Mouse (Mus musculus) lung, embryonic 14.5 days (tissue): ENCODE data around the gene Bbx. TPM values are rescaled to one million over a fixed set of nuclear protein-coding genes. Genes with fewer than 3 reads are reported as not detected.
A peak's percentile ranks its signal among the peaks of the same experiment; 100 is the strongest.

Experiments
- ATAC-seq: fragments of 200-750 bp; cut with Nextera tagmentation; 2 replicates; pipeline ENCODE4 v1.8.0; 2017; ENCODE audit warnings: mild to moderate bottlenecking, moderate TSS enrichment, moderate library complexity; ENCODE audit not compliant: insufficient read depth
- DNase-seq: peaks from one replicate; pipeline ENCODE4 v3.0.0-alpha.2; 2015
- H3K27ac ChIP-seq: fragments of 300-500 bp; sonication (generic); 2 replicates; pipeline ENCODE4 v1.5.1; 2014; ENCODE audit warnings: low read depth, mild to moderate bottlenecking, moderate library complexity
- H3K27me3 ChIP-seq: fragments of 300-500 bp; sonication (generic); 2 replicates; pipeline ENCODE4 v1.6.1; 2014; ENCODE audit warnings: low read length, control low read depth; ENCODE audit not compliant: insufficient read depth
- H3K36me3 ChIP-seq: fragments of 300-500 bp; sonication (generic); 2 replicates; pipeline ENCODE4 v1.6.1; 2014; ENCODE audit warnings: control low read depth; ENCODE audit not compliant: insufficient read depth
- H3K4me1 ChIP-seq: fragments of 300-500 bp; sonication (generic); 2 replicates; pipeline ENCODE4 v1.6.1; 2014; ENCODE audit warnings: antibody characterized with exemption, control low read depth; ENCODE audit not compliant: insufficient read depth
- H3K4me2 ChIP-seq: fragments of 300-500 bp; sonication (generic); 2 replicates; pipeline ENCODE4 v1.6.1; 2014; ENCODE audit warnings: mild to moderate bottlenecking
- H3K4me3 ChIP-seq: fragments of 300-500 bp; sonication (generic); 2 replicates; pipeline ENCODE4 v1.5.1; 2014; ENCODE audit warnings: low read depth, low read length
- H3K9ac ChIP-seq: fragments of 300-500 bp; sonication (generic); 2 replicates; pipeline ENCODE4 v1.6.1; 2014
- H3K9me3 ChIP-seq: fragments of 300-500 bp; sonication (generic); 2 replicates; pipeline ENCODE4 v1.6.1; 2016; ENCODE audit warnings: low read depth, low read length, control low read depth
- CTCF ChIP-seq: IDR thresholded peaks from 2 replicates; pipeline ENCODE4 v1.5.1; 2016; ENCODE audit warnings: antibody characterized with exemption, low read depth
- WGBS: fragments of 180-500 bp; shearing (Covaris S2); extraction: QIAGEN DNeasy Blood & Tissue Kit; methylation state at CpG from one replicate; pipeline ENCODE4 v1.1.7; 2014; 5-methylcytosine and 5-hydroxymethylcytosine counted together
- polyA plus RNA-seq: library from polyadenylated mRNA; unstranded; fragments of >200 nt; fragmentation: Nextera tagmentation; extraction: Ambion mirVana; gene quantifications from 2 replicates; pipeline ENCODE4 v1.2.1, GENCODE M21; 2014

Gene Bbx
- polyA plus RNA-seq, 1 experiment from 2014 or later, result 40.5 TPM

- H3K27me3 ChIP-seq, result no peaks in the 10 kb centered on the region
- TF ChIP-seq CTCF, result peak; percentile 50
- peaks cover 6% of the 10 kb centered on the region; the same call in 1 of the 2 replicates for H3K4me1 ChIP-seq
Observed at GRCm38 (mm10) chr16:50217084-50217483, 215.1 kb downstream of the Bbx start.

DNA sequence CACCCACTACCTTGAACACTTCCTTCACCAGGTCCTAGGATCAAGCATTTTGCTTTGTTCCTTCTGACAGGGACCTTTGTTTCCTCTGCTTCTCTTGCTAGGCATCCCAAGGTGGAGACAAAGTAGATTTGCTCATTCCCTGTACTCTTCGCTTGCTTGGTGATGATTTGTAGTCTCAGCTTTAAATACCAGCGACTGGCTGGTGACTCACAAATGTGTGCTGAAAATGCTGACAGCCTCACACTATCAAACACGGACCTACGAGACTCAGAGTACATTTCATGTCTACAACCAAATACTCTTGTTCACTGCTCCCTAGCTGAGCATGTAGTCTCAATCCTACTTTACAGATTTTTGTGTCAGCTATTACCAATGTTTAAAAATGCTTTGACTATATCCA is 220.5 kb downstream of the Bbx start:
- Histone ChIP-seq H3K27ac (no peak overlapping the region), H3K4me1 (no peaks in the 10 kb centered on the region), H3K27me3 (no peaks in the 10 kb centered on the region), H3K9me3 (no peaks in the 10 kb centered on the region), H3K4me3 (no peak overlapping the region), H3K9ac (no peak overlapping the region), H3K36me3 (no peaks in the 10 kb centered on the region), H3K4me2 (no peak overlapping the region)
- WGBS, result 83% methylated on average over 4 of the region's 4 CpGs
- DNase-seq (no peak), ATAC-seq (no peak)
- TF ChIP-seq CTCF, result no peak

More at GRCm38 (mm10) chr16:50217084-50217483, 215.1 kb downstream of the Bbx start:
- Histone ChIP-seq H3K9ac (no peak overlapping the region), H3K4me3 (no peak overlapping the region), H3K4me2 (no peak overlapping the region), H3K9me3 (no peaks in the 10 kb centered on the region), H3K36me3 (0 out of 2 replicates have a peak, but pooled peaks cover 8% of the 10 kb centered on the region), H3K27ac (no peak overlapping the region)
- ATAC-seq (no peak; the same call in 1 of the 2 replicates), DNase-seq (peak; percentile 71)

GRCm38 (mm10) chr16:50211231-50211630 is 221.0 kb downstream of the Bbx start:
- TF ChIP-seq CTCF, result no peak
- no peaks in the 10 kb centered on the region for H3K27me3 ChIP-seq
- DNase-seq (no peak), ATAC-seq (no peak)
- no peak overlapping the region for H3K4me3 ChIP-seq
- no peak overlapping the region for H3K27ac ChIP-seq
- no peaks in the 10 kb centered on the region for H3K4me1 ChIP-seq
- H3K9ac ChIP-seq, result no peak overlapping the region
- WGBS, result 53% methylated on average over 6 of the region's 6 CpGs
- no peak overlapping the region for H3K4me2 ChIP-seq
- no peaks in the 10 kb centered on the region for H3K9me3 ChIP-seq
- H3K36me3 ChIP-seq, result no peaks in the 10 kb centered on the region

GRCm38 (mm10) chr16:50210742-50211141 is 221.4 kb downstream of the Bbx start:
- ATAC-seq (no peak), DNase-seq (no peak)
- Histone ChIP-seq H3K9ac (no peak overlapping the region), H3K27me3 (no peaks in the 10 kb centered on the region), H3K4me2 (no peak overlapping the region), H3K4me1 (no peaks in the 10 kb centered on the region), H3K9me3 (no peaks in the 10 kb centered on the region), H3K36me3 (no peaks in the 10 kb centered on the region), H3K27ac (no peak overlapping the region), H3K4me3 (no peak overlapping the region)
- WGBS, result 83% methylated on average over 2 of the region's 2 CpGs
- TF ChIP-seq CTCF, result no peak

DNA sequence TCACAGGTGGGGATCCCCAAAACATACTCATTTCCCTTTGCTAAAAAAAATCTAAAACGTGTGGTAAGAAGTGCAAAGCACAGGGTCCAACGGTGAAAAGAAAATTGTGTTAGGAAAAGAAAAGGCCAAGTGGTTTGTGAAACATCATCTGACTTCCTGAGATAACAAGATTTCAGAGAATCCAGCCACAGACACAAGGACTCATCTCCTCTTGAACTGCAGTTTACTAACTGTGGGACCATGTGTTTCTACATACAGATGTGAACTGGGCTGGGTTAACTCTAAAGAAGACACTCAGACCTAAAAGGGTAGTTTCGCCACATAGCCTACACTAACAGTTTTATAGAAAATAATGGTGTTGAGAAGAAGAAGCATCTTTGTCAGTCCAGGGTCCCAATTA is 227.2 kb downstream of the Bbx start:
- no peak for ATAC-seq
- 73% methylated on average over 3 of the region's 3 CpGs for WGBS
- H3K4me2 ChIP-seq, result no peak overlapping the region
- no peaks in the 10 kb centered on the region for H3K4me1 ChIP-seq
- H3K27ac ChIP-seq, result no peak overlapping the region
- no peak overlapping the region for H3K4me3 ChIP-seq
- peaks cover 8% of the 10 kb centered on the region for H3K36me3 ChIP-seq
- DNase-seq, result no peak
- no peak for TF ChIP-seq CTCF
- H3K9ac ChIP-seq, result no peak overlapping the region
- H3K27me3 ChIP-seq, result no peaks in the 10 kb centered on the region
- H3K9me3 ChIP-seq, result no peaks in the 10 kb centered on the region

DNA sequence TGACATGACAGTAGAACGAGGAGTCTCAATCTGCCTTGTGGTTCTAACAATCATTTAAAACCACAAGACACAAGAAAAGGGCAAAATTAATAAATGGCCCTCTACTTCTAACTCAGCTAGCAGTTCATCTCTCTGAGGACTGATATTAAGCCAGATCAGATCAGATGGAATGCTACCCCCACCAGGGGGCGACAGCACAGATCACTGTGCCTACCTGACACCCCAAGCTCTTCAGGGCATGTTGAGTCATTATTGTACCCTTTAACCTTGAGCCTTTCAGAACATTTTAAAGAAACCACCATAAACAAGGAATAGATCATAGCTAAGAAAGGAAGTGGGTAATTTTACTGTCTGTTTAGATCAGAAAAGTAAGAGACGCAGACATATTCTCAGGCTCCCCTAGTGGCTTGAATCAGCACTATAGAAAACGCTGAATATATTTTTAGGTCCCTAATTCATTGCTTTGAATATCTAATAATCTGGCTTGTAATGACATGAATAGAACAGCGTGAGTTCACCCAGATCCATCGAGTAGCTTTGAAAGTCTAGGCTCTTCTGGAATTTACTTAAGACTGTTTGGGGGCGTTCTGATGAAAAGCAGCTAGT is 230.5 kb downstream of the Bbx start:
- H3K36me3 ChIP-seq, result peaks cover 22% of the 10 kb centered on the region
- H3K27me3 ChIP-seq, result no peaks in the 10 kb centered on the region
- ATAC-seq (no peak), DNase-seq (peak; percentile 45)
- H3K4me3 ChIP-seq, result no peak overlapping the region
- no peak overlapping the region for H3K4me2 ChIP-seq
- no peaks in the 10 kb centered on the region for H3K4me1 ChIP-seq
- WGBS, result 87% methylated on average over 7 of the region's 7 CpGs
- no peak overlapping the region for H3K27ac ChIP-seq
- peak; percentile 60 for TF ChIP-seq CTCF
- H3K9ac ChIP-seq, result no peak overlapping the region
- H3K9me3 ChIP-seq, result no peaks in the 10 kb centered on the region

- 95% methylated on average over 15 of the region's 15 CpGs for WGBS
- Histone ChIP-seq H3K27me3 (no peaks in the 10 kb centered on the region), H3K9me3 (no peaks in the 10 kb centered on the region), H3K4me2 (no peak overlapping the region), H3K27ac (no peak overlapping the region), H3K36me3 (peaks cover 29% of the 10 kb centered on the region), H3K4me1 (no peaks in the 10 kb centered on the region), H3K4me3 (no peak overlapping the region), H3K9ac (no peak overlapping the region)
- ATAC-seq (no peak), DNase-seq (no peak)
- no peak for TF ChIP-seq CTCF
Observed at GRCm38 (mm10) chr16:50200214-50200613, 232.0 kb downstream of the Bbx start.
